Mouse (Mus musculus): ENCODE results near the gene Adipor2.

Adipor2 gene

GRCm38 (mm10) chr6:119421001-119421400 is 3.5 kb upstream of the Adipor2 start:
- CTCF ChIA-PET: no interaction called here

GRCm38 (mm10) chr6:119420357-119420756 is 2.9 kb upstream of the Adipor2 start:
- CTCF ChIA-PET: no interaction called here

GRCm38 (mm10) chr6:119419412-119419811 is 1.9 kb upstream of the Adipor2 start:
- CTCF ChIA-PET: no interaction called here

GRCm38 (mm10) chr6:119418392-119419251 is 1.1 kb upstream of the Adipor2 start:
- CTCF ChIA-PET: no interaction called here

- CTCF ChIA-PET: no interaction called here
Observed at GRCm38 (mm10) chr6:119417821-119418220, 317 bp upstream of the Adipor2 start.

GRCm38 (mm10) chr6:119416643-119417042 is 861 bp downstream of the Adipor2 start:
- CTCF ChIA-PET: no interaction called here

GRCm38 (mm10) chr6:119414262-119415043 is 3.1 kb downstream of the Adipor2 start:
- CTCF ChIA-PET: no interaction called here

- CTCF ChIA-PET: interaction anchor here (0.5 kb wide), 1 partner anchor 19 kb away, joined by 3 read pairs; no protein-coding TSS in a partner anchor
Observed at GRCm38 (mm10) chr6:119412588-119412987, 4.9 kb downstream of the Adipor2 start.

GRCm38 (mm10) chr6:119411511-119411910 is 6.0 kb downstream of the Adipor2 start:
- CTCF ChIA-PET: interaction anchor here (0.6 kb wide), 1 partner anchor 17 kb away, joined by 4 read pairs; no protein-coding TSS in a partner anchor

- CTCF ChIA-PET: no interaction called here
Observed at GRCm38 (mm10) chr6:119409766-119410165, 7.7 kb downstream of the Adipor2 start.

- CTCF ChIA-PET: no interaction called here
Observed at GRCm38 (mm10) chr6:119408582-119408981, 8.9 kb downstream of the Adipor2 start.

- CTCF ChIA-PET: no interaction called here
Observed at GRCm38 (mm10) chr6:119407818-119408217, 9.7 kb downstream of the Adipor2 start.

GRCm38 (mm10) chr6:119406528-119406927 is 11.0 kb downstream of the Adipor2 start:
- CTCF ChIA-PET: no interaction called here

- CTCF ChIA-PET: no interaction called here
Observed at GRCm38 (mm10) chr6:119405310-119405709, 12.2 kb downstream of the Adipor2 start.

GRCm38 (mm10) chr6:119404854-119405253 is 12.7 kb downstream of the Adipor2 start:
- CTCF ChIA-PET: no interaction called here

GRCm38 (mm10) chr6:119402976-119403375 is 14.5 kb downstream of the Adipor2 start:
- CTCF ChIA-PET: no interaction called here

- CTCF ChIA-PET: no interaction called here
Observed at GRCm38 (mm10) chr6:119401545-119402304, 15.8 kb downstream of the Adipor2 start.

GRCm38 (mm10) chr6:119400649-119401048 is 16.9 kb downstream of the Adipor2 start:
- CTCF ChIA-PET: interaction anchor here (0.7 kb wide), 1 partner anchor 10 kb away, joined by 3 read pairs; no protein-coding TSS in a partner anchor

GRCm38 (mm10) chr6:119399371-119399770 is 18.1 kb downstream of the Adipor2 start:
- CTCF ChIA-PET: interaction anchor here (0.7 kb wide), 1 partner anchor 1854 kb away, joined by 9 read pairs; no protein-coding TSS in a partner anchor

- CTCF ChIA-PET: no interaction called here
Observed at GRCm38 (mm10) chr6:119396309-119396634, 21.2 kb downstream of the Adipor2 start.

- CTCF ChIA-PET: no interaction called here
Observed at GRCm38 (mm10) chr6:119395421-119396308, 21.8 kb downstream of the Adipor2 start.
